In genomic region chr5:72886458-72887222, GRCm38 (mm10) we compare ENCODE assay signal across 13 mouse cellular contexts. TPM values are rescaled to one million over a fixed set of nuclear protein-coding genes. Genes with fewer than 3 reads are reported as not detected.
DNase-seq lines count a peak whose midpoint lies in the region; ATAC-seq lines count a peak whose summit lies in the region.
"Had no signal": no experiment of that assay in that cellular context is flagged by ENCODE, and none has a peak within 500 bp of the region (broad histone marks: within the 10 kb centered on the region; RNA-seq: fewer than 3 reads in every experiment).

No protein-coding gene starts in this region.

- no peak overlapping the region for H3K27ac ChIP-seq in embryonic facial prominence, embryonic 10.5 days (replicated peaks)
- H3K27ac ChIP-seq in limb, embryonic 12.5 days = no peak overlapping the region
- no peak overlapping the region for H3K27ac ChIP-seq in stomach, embryonic 14.5 days (ENCODE audit: low read length)
- H3K27ac ChIP-seq: heart, adult 2 months had no signal

- H3K4me2 ChIP-seq in limb, embryonic 12.5 days = peak overlapping the region; percentile 22; the same call in 1 of the 2 replicates
- H3K4me2 ChIP-seq in stomach, embryonic 14.5 days (replicated peaks; ENCODE audit: low read depth, low read length) = no peak overlapping the region

- ATAC-seq in limb, embryonic 12.5 days (ENCODE audit: insufficient number of reproducible peaks, insufficient read depth, low FRiP score, low TSS enrichment, low read depth) = peak; percentile 75
- 0 out of 2 replicates have a peak, but pooled peaks have one; percentile 46 for ATAC-seq in stomach, embryonic 14.5 days (ENCODE audit: insufficient number of reproducible peaks, insufficient read depth, low FRiP score, low read depth)
- ATAC-seq: midbrain, embryonic 16.5 days had no signal

- 0 out of 2 replicates have a peak, but pooled peaks cover 2% of the 10 kb centered on the region for H3K4me1 ChIP-seq in embryonic facial prominence, embryonic 10.5 days
- peaks cover 22% of the 10 kb centered on the region for H3K4me1 ChIP-seq in limb, embryonic 12.5 days (replicated peaks)
- peaks cover 3% of the 10 kb centered on the region; the same call in 1 of the 2 replicates for H3K4me1 ChIP-seq in stomach, embryonic 14.5 days (ENCODE audit: control insufficient read depth, insufficient read depth, low read length)

- peak; percentile 40 to 43 for DNase-seq in kidney, postnatal 4 days
- no peak for DNase-seq in kidney, postnatal 36 days
- DNase-seq in embryonic facial prominence, embryonic 10.5 days (ENCODE audit: low spot score) = peak; percentile 47
- no peak for DNase-seq in thymus, postnatal 25 days
- no peak for DNase-seq in right cerebral cortex, adult 2 months (ENCODE audit: low spot score in 2 of 2)
- DNase-seq: adrenal gland, adult 8-10 months; cerebellum, postnatal 25 days; heart, postnatal 10 days; liver had no signal

- H3K4me3 ChIP-seq in embryonic facial prominence, embryonic 10.5 days = no peak overlapping the region
- H3K4me3 ChIP-seq in limb, embryonic 12.5 days (replicated peaks) = no peak overlapping the region
- no peak overlapping the region for H3K4me3 ChIP-seq in stomach, embryonic 14.5 days (ENCODE audit: low read depth, low read length)
- H3K4me3 ChIP-seq: heart, adult 2 months had no signal

- H3K36me3 ChIP-seq in embryonic facial prominence, embryonic 10.5 days (replicated peaks) = no peaks in the 10 kb centered on the region
- no peaks in the 10 kb centered on the region for H3K36me3 ChIP-seq in limb, embryonic 12.5 days
- no peaks in the 10 kb centered on the region for H3K36me3 ChIP-seq in stomach, embryonic 14.5 days (ENCODE audit: control insufficient read depth, insufficient read depth, low read length)

- H3K9ac ChIP-seq in limb, embryonic 12.5 days (replicated peaks) = no peak overlapping the region
- H3K9ac ChIP-seq in stomach, embryonic 14.5 days (replicated peaks; ENCODE audit: low read depth, low read length) = no peak overlapping the region

- H3K9me3 ChIP-seq in embryonic facial prominence, embryonic 10.5 days = no peaks in the 10 kb centered on the region
- no peaks in the 10 kb centered on the region for H3K9me3 ChIP-seq in limb, embryonic 12.5 days
- no peaks in the 10 kb centered on the region for H3K9me3 ChIP-seq in stomach, embryonic 14.5 days (ENCODE audit: control insufficient read depth, low read depth, low read length)

- WGBS in embryonic facial prominence, embryonic 10.5 days = 81% methylated on average over 19 of the region's 19 CpGs
- 34% methylated on average over 19 of the region's 19 CpGs for WGBS in limb, embryonic 12.5 days
- 64% methylated on average over 19 of the region's 19 CpGs for WGBS in stomach, embryonic 14.5 days

- H3K27me3 ChIP-seq in embryonic facial prominence, embryonic 10.5 days (replicated peaks; ENCODE audit: low read depth, poor library complexity, severe bottlenecking) = no peaks in the 10 kb centered on the region
- peaks cover 15% of the 10 kb centered on the region for H3K27me3 ChIP-seq in limb, embryonic 12.5 days
- H3K27me3 ChIP-seq in stomach, embryonic 14.5 days (ENCODE audit: control insufficient read depth, insufficient read depth, low read length) = no peaks in the 10 kb centered on the region

RNA-seq across cellular contexts. Expression of gene Tec, which starts 18.4 kb away (rescaled TPM):
- polyA plus RNA-seq in embryonic facial prominence, embryonic 10.5 days (2016; fragmentation: Nextera tagmentation; extraction: Ambion mirVana) = 1.5 and 1.8 TPM in 2 replicates
- 2.5 and 3.4 TPM in 2 replicates for polyA plus RNA-seq in limb, embryonic 12.5 days (2016; fragmentation: Nextera tagmentation; extraction: Ambion mirVana)
- 5.2 and 7.7 TPM in 2 replicates for polyA plus RNA-seq in stomach, embryonic 14.5 days (2014; fragmentation: Nextera tagmentation; extraction: Ambion mirVana)

RNA-seq across cellular contexts. Expression of gene Slain2, which starts 27.5 kb away (rescaled TPM):
- 15.3 and 16.3 TPM in 2 replicates for polyA plus RNA-seq in embryonic facial prominence, embryonic 10.5 days (2016; fragmentation: Nextera tagmentation; extraction: Ambion mirVana)
- polyA plus RNA-seq in limb, embryonic 12.5 days (2016; fragmentation: Nextera tagmentation; extraction: Ambion mirVana) = 21.2 and 24.2 TPM in 2 replicates
- polyA plus RNA-seq in stomach, embryonic 14.5 days (2014; fragmentation: Nextera tagmentation; extraction: Ambion mirVana) = 22.6 and 26.0 TPM in 2 replicates

Comparison
In these comparisons a context has a peak if more than half of its experiments do, and no peak if none do; other contexts are left out.
1. DNase-seq: peak in kidney, postnatal 4 days (2 of 2) and embryonic facial prominence, embryonic 10.5 days (single experiment); none in kidney, postnatal 36 days (0 of 2), thymus, postnatal 25 days (single experiment) and right cerebral cortex, adult 2 months (0 of 2).